Mouse (Mus musculus) MN1 (cell line): Measurements from ENCODE around the gene Cactin.

Source experiments
- DNase-seq: peaks from one replicate; pipeline ENCODE4 v3.0.0-alpha.2; 2016; ENCODE audit warnings: low spot score

Gene Cactin

DNA sequence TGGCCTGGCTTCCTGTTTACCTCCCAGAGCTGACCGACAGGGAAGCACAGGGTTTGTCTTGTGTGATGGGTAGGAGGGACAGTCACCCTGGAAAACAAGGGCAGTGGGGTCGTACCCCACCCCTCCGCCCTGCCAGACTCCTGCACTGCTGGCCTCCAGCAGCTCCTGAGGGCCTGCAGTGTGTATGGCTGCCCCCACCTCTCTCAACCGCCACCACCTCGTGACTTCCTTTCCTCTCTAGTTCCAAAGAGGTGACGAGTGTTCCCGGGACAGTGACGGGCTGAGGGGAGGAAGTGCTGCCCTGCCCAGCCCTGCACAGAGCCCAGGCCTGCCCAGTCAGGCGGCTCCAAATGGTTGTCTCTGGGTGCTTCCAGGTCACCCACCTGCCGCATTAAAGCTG, 23.1 kb upstream of the Cactin start:
- no peak for DNase-seq

DNA sequence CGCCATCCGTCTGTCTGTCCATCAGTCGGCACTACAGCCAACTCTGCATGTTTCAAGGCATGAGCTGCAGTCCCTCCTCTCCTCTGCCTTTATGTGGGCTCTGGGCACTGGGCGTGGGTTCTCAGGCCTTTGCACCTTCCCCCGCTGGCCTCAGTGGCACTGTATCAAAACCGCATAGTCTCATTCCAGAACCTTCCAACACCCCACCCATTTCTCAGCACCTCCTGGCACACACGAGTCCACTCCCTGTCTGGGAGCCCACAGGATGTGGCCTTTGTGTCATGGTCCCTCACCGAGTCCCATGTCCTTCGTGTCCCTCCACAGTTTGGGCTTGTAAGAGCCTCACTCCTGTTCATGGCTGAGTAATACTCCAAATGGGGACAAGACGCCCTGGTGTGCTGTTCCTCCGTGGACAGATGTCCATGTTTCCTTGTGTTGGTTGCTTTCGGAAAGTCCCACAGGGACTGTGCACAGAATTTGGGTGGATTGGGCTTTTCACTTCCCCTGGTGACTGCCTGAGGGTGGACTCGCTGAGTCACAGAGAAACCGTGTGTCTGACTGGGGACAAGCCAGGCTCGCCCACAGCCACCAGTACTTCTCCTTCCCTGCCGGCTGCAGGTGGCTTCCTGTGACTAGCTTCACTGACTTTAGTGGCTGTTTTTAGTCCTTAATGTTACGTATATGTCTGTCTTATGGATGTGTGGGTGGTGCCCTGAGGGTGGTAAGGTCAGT, 22.4 kb upstream of the Cactin start:
- DNase-seq, result no peak

DNA sequence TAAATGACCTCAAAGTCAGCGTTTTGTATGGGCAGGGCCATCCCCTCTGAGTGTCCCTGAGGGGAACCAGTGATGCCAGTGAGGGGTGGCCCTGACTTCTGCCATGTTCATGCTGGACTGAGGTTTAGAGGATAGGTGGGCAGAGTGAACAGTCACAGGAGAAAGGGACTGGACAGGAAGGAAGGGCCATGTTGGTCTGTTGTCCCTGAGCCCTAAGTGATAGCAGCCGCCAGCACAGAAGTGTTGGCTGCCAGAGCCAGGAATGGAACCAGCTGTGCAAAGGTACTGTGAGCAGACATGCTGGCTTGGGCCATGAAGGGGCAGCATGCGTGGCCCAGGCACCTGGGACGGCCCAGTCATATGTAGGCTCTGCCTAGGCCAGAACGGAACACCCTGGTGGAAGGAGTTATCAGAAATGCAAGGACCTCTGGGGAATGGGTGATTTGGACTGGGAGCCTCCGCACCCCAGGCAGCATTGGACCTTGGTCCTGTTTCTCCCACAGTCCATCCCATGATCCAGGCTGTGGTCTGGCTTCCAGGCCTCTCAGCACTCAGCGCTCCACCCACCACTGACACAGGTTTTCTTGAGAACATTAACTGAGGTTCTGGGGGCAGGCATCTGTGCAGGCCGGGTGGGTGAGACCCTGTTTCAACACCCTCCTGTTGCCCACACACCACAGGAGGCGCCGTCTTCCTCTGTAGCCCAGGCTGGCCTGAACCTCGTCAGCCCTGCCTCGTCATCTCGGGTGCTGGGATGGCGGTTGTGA, 21.1 kb upstream of the Cactin start:
- no peak for DNase-seq

DNA sequence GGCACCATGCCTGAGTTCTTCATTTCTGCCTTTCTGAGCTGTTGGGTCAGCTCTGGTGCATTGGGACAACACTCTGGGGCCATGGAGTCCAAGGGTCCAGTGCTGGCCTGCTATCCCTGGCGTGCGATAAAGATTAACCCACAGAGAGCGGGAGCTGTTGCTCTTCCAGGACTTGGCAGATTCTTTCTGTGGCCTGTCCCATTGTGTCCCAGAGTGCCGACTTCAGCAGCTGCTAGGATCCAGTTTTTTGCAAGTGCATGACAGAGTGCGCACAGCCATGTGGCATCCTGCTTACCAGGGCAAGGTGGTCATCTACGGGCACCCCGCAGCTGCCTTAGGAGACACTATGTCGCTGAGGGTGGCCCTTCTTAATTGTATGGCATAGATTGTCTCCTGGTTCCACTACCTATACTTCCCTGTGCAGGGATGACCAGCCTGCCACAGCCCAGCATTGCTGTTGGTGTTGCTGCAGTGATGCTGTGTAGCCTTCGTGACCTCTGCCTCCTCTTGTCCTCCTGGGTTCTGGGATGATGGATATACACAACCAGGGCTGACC, 20.5 kb upstream of the Cactin start:
- no peak for DNase-seq

DNA sequence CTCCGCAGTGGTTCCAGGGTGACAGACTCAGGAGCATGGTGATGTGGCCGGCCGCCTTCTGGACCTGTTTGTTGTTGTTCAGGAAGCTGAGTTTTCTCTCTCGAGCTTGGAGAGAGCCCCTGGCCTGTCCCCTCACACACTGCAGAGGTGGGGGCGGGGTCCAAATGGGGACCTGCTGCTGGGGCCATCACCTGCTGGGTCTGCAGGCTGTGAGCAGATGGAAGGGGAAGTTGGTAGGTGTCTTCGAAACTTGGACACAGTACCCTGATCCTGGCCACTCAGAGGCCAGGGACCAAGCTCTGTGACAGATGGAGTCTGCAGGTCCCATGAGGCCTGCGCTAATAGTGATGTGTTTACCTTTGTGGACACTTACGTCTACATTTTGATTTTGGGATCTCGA, 19.6 kb upstream of the Cactin start:
- no peak for DNase-seq

DNA sequence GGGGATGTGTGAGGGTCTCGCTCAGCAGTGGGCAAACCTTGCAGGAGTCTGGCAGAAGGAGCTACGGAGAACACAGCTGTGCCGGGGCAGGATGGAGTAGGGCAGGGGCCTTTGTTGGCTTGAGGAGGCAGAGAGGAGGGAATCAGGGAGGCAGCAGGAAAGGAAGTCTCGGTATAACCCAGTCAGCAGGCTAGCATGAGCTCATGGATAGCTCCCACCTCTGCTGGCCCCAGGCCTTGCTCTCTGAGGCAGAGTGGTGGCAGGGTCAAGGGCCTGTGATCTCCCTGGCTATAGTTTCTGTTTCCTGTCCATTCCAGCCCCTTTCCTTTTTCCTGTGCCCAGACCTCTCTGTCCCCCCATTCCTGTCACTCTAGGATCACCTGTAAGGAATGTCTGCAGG, 18.6 kb upstream of the Cactin start:
- DNase-seq, result no peak

DNA sequence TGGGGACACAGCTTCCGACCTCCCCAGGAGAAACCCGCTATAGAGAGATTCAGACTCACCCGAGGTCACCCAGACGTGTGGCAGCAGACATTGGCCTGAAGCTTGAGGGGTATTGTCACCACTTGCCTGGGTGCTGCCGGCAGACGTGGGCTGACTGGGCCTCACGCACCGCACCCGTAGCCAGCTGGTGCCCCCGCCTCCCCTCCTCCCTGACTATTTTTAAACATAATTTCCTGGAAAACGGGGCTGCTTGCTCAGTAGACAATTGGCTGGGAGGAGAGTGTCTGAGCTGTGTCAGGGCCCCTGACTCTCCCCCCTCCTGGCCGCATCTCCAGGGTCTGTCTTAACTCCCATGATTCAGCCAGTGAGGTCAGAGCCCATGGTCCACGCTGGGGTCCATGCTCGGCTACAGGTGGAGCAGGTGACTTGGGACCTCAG, 18.1 kb upstream of the Cactin start:
- DNase-seq, result no peak

DNA sequence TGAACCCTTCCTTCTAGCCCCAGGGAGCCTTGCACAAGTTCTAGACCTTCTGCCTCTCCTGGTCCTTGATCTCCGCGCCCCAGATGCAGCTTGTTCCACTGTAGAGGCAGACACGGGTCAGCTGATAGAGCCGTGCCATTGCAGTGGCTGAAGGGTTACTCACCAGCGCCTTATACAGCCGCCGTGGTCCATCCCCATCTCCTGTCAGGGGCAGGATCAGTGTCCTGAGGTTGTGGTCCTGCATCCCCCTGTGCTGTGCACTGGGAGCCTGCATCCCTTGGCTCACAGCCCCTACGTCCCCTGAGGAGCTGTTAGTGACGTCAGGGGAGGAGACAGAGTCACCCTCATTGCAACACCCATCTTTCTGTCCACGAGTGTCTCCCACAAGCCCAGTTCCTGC, 17.6 kb upstream of the Cactin start:
- no peak for DNase-seq

DNA sequence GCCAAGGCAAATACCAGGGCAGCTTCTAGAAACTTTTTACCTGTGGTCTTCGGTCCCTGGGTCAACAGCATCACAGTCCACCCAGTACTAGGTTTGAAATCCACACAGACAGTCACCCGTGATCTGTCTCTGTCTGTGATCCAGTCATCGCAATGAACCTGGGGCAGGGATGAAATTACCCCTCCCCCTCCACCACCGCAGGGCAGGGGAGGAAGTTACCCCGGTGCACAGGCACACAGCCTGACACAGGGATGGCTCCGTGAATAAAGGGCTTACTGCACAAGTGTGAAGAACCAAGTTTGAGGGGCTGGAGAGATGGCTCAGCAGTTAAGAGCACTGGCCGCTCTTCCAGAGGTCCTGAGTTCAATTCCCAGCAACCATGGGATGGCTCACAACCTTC, 17.1 kb upstream of the Cactin start:
- no peak for DNase-seq

DNA sequence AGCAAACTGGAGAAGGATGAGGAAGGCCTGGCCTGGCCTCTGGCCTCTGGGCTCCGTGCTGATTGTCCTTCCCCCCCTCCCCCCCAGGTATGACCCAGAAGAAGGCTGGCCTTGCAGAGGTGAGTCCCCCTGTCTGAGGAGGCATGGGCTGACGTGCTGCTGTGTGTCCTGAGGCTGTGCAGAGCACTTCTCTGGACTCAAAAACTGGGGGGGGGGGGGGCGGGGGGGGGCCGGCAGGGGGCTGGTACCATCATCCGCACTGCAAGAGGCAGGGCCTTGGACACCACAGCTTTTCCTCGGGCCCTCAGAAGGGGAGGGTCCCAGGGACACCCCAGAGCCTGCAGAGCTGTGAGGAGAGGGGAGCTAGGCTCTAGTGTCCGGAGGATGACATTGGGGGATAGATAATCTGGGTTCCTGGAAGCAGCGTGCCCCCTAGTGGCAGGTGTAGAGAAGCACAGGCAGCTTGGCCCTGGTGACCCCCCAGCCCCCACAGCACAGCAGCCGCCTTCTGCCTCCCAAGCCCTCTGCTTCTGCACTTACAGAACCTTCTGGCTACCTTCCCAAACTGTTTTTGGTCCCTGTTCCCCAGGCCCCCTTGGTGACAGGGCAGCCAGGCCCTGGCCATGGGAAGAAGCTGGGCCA, 16.2 kb upstream of the Cactin start:
- peak; percentile 72 for DNase-seq

DNA sequence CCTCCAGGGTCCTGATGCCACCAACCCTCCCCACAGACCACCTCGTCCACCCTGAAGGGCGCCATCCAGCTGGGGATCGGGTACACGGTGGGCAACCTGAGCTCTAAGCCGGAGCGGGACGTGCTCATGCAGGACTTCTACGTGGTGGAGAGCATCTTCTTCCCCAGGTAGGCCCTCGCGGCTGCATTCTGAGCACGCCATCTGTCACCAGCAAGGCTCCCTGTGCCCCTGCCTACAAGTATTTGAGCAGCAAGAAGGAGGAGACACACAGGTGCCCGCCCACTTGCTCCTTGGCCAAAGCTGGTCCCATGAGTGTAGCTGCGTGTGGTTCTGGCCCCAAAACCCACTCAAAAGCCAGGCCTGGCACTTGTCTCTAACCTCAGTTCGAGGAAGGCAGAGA, 15.2 kb upstream of the Cactin start:
- no peak for DNase-seq

DNA sequence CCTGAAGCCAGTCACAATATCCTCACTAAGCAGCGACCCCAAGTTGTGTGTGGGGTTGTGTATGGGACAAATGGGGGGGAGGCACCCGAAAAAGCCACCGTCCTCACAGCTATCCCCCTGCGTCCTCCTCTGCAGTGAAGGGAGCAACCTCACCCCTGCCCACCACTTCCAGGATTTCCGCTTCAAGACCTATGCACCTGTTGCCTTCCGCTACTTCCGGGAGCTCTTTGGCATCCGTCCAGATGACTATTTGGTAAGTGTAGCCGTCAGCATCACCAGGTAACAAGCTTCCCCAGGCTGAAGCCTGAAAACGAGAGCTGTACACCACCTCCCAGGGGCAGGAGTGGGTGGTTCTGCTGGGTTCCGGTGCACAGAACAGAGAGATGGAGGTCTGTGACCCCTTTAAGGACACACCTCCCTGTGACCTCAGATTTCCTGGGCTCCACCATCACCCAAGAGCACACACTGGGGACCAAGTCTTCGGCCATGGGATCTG, 14.7 kb upstream of the Cactin start:
- DNase-seq, result no peak

DNA sequence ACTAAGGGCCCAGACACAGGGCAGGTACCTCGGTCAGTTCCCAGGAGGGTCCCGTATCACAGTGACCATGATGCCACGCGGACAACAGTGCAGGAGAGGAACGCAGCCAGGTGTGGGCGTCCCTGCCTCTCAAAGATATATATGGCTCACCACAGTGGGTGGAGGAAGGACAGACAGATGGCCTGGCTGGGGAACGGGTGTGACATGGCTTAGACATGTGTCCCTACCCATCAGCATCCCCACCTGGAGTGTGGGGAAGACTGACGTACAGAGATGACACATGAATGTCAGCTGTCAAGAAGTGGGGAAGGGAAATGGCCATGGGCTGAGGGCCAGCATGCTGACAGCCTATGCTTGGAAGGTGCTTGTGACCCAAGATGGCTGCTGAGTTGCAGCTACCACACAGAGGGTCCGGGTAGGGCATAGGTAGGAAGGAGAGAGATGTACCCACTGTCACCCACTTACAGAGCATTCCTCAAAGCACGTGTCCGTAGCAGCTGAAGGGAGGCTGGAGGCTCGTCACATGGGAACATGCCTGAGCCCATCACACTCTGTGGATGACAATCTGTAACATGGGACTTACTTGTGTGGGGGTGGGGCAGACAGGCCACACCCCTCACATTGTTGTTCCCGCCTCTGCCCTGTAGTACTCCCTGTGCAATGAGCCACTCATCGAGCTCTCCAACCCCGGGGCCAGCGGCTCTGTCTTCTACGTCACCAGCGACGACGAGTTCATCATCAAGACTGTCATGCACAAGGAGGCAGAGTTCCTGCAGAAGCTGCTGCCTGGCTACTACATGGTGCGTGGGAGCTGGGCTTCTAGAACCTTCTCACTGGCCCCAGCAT, 13.8 kb upstream of the Cactin start:
- no peak for DNase-seq

DNA sequence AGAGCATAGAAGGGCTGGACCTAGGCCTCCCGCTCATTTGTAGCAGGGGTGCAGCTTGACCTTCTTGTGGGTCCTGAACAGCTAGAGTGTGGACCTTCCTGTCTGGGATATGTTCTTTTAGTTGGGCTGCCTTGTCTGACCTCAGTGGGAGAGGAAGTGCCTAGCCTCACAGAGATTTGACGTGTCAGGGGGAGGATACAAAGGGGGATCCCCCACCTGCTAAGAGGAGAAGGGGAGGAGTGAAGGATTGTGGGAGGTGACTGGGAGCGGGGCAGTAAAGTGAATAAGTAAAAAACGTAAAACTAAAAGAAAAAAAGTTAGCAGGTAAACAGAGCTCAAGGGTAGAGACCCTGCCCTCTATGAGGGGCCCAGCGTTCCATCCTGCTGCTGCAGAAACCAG, 11.3 kb upstream of the Cactin start:
- no peak for DNase-seq

DNA sequence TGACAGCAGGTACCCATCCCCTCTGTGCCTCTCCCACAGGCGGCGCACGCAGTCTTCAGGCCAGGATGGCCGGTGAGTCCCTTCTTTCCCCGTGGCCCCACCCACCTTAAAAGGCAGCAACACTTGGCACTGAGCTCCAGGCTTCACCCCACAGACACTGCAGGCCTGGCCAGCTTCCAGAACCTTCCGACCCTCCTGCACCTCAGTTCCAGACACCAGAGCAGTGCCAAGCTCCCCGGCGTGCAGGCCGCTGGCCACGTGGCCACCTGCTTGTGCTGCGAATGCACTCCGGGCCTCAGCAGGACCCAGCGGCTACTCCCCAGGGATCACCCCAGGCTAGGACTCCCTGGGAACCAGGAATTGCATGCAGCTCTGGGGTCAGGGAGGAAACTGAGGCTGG, 7.3 kb upstream of the Cactin start:
- DNase-seq, result peak; percentile 76

DNA sequence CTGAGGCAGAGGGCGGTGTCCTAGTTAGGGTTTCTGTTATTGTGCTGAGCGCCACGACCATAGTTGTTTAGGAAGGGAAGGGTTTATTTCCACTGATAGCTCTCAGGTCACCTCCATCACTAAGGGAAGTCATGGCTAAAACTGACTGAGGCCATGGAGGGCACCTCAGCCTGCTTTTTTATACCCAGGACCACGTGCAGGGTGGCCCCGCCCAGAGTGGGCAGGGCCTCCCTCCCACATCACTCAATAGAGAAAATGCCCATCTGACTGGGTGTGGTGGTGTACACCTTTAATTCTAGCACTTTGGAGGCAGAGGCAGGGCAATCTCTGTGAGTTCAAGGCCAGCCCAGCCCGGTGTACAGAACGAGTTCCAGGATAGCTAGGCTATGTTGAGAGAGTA, 6.7 kb upstream of the Cactin start:
- no peak for DNase-seq

DNA sequence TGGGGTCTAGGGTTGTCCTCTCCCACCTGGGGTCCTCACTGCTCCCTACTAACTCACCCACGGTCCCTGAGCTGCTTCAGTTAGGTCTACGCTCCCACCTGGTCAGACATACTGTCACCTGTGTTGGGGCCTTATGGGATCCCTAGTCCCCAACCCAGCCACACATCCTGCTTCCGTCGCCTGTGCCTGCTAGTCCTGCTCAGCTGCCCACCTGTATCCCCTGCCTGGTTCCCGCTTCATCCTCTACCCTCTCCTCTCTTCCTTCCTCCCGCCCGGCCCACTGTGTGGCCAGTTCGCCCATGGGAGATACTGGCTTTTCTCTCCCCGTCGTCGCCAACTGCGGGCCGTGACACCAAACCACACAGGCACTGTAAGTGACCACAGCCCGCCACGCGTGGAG, 5.3 kb upstream of the Cactin start:
- DNase-seq, result no peak

DNA sequence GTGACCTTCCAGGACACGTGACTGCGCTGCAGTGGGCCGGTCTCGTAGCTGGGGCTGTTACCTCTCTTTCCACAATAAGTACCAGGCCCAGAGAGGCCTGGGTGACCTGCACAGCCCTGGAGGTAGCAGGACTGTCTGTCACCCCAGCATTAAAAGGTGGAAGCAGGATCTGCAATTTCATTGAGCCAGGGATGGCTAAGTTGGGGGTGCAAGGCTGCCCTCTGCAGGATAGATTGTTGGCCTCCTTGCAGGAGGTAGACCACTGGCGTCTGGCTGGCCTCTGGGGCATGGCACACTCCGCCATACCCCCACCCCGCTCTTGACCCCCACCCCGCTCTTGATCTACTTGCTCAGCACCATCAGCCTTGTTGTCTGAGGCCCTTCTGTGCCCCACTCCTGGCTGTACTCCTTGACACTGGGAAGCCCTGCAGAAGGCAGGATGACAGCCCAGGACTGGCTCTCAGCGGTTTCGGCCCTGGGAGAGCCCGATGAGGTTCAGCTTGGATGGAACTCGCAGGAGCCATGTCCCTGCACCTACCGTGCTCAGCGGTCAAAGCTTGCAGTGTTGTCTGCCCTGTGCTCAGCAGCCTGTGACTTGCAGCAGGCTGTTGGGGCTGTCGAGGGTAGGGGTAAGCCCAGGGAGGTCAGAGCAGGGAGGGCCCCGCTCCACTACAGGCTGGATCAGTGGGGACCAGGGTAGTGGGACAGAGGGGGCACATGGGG, 4.4 kb upstream of the Cactin start:
- DNase-seq, result peak; percentile 56

DNA sequence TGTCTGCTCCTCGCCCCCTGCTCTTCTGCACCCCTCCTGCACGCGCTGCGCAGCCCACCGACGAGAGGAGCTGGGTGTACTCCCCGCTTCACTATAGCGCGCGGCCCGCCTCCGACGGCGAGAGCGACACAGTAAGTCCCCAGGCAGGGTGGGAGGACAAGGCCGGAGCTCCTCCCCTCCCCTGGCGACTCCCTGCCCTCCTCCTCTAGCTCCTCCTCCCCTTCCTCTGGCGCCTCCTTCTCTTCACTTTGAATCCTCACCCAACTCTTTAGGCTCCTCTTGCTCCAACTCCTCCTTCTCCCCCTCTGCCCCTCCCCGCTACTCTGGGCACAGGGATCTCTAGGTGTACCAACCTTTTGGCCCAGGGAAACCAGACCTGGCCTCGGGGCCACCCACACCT, 3.6 kb upstream of the Cactin start:
- no peak for DNase-seq

DNA sequence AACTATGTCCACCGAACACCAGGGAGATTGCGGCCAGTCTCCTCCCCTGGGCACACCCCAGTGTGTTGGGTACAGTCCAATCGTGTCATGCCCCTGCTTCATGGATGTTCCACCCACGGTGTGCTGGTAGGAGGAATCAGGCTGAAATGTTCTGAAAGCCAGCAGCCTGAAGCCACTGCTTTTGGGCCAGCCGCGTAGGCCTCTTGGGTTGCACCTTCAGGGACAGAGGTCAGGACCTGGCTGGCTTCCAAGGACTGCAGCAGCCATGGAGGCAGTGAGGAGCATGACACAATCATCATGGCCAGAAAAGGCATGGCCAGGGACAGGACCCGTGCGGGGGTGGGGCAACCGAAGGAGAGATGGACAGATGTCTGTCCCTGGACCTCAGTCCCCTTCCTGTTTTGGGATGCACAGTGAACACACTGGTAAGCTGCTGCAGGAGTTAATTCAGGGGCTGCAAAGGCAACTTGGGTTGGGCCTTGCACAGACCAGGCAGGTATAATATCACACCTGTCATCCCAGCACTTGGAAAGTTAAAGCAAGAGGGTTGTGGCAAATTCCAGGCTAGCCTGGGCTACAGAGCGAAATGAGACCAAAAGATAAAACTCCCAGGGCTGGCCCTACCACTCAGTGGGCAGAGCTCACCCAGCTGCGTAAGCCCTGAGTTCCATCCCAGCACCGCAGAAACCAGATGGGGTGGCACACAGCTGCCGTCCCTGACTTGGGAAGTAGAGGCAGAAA, 2.1 kb upstream of the Cactin start:
- peak; percentile 75 for DNase-seq

DNA sequence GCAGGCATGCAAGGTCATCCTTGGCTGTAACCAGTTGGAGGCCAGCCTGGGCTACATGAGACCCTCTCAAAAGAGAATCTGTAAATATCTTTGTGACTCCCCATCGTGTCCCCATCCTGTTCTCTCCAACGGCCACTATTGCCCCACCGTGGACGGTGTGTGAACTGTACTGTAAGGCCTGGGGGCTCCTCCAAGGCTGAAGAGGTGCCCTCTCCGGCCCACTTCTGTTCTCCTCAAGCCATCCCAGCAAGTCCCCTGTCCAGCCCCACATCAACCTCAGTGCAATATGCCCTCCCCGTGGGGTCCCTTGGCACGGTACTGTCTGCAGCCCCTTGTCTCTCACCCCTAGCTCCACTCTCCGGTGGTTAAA, 1.6 kb upstream of the Cactin start:
- peak; percentile 67 for DNase-seq
